Mouse (Mus musculus) retina, postnatal 7 days (tissue): Measurements from ENCODE around the gene Hlcs.

Experiments used
- DNase-seq: peaks from one replicate; pipeline ENCODE4 v3.0.0-alpha.2; 2012; ENCODE audit warnings: low read depth, low spot score

The Hlcs gene

GRCm38 (mm10) chr16:94290073-94290999, 23.0 kb downstream of the Hlcs start:
- peak; percentile 78 for DNase-seq

GRCm38 (mm10) chr16:94289138-94290072, 24.0 kb downstream of the Hlcs start:
- DNase-seq, result no peak

GRCm38 (mm10) chr16:94287826-94288225, 25.5 kb downstream of the Hlcs start:
- DNase-seq, result no peak

- no peak for DNase-seq
These were observed 29.4 kb downstream of the Hlcs start for GRCm38 (mm10) chr16:94283972-94284371.

GRCm38 (mm10) chr16:94270826-94271225, 42.5 kb downstream of the Hlcs start:
- DNase-seq, result no peak

- peak; percentile 85 for DNase-seq
These were observed 43.7 kb downstream of the Hlcs start for GRCm38 (mm10) chr16:94269635-94270034.

- DNase-seq, result no peak
These were observed 45.2 kb downstream of the Hlcs start for GRCm38 (mm10) chr16:94268205-94268604.

- no peak for DNase-seq
These were observed 48.8 kb downstream of the Hlcs start for GRCm38 (mm10) chr16:94264611-94265010.

- no peak for DNase-seq
These were observed 50.9 kb downstream of the Hlcs start for GRCm38 (mm10) chr16:94262501-94262900.

GRCm38 (mm10) chr16:94260938-94261630, 52.3 kb downstream of the Hlcs start:
- DNase-seq, result no peak

GRCm38 (mm10) chr16:94258366-94259310, 54.7 kb downstream of the Hlcs start:
- DNase-seq, result peak; percentile 82

- DNase-seq, result no peak
These were observed 57.8 kb downstream of the Hlcs start for GRCm38 (mm10) chr16:94255592-94255991.

- DNase-seq, result no peak
These were observed 58.3 kb downstream of the Hlcs start for GRCm38 (mm10) chr16:94255035-94255434.

GRCm38 (mm10) chr16:94254415-94254891, 58.9 kb downstream of the Hlcs start:
- DNase-seq, result no peak

GRCm38 (mm10) chr16:94253671-94254414, 59.5 kb downstream of the Hlcs start:
- DNase-seq, result no peak

GRCm38 (mm10) chr16:94251756-94252155, 61.6 kb downstream of the Hlcs start:
- no peak for DNase-seq

- no peak for DNase-seq
These were observed 62.6 kb downstream of the Hlcs start for GRCm38 (mm10) chr16:94250640-94251349.

- DNase-seq, result no peak
These were observed 63.2 kb downstream of the Hlcs start for GRCm38 (mm10) chr16:94250136-94250535.

- DNase-seq, result no peak
These were observed 63.7 kb downstream of the Hlcs start for GRCm38 (mm10) chr16:94249666-94250065.
